Mouse (Mus musculus): ENCODE data around the gene Cdr2. TPM values are rescaled to one million over a fixed set of nuclear protein-coding genes. Genes with fewer than 3 reads are reported as not detected.
"Not testable (repeated sequence)": the region's sequence is repeated elsewhere in the genome, so short reads cannot be mapped to it uniquely, and the experiment has no call there.

Cdr2 gene
- 28.9 and 36.2 TPM in 2 replicates for polyA plus RNA-seq (2012; rRNA removed)
- polyA plus RNA-seq (2014; fragmentation: Nextera tagmentation; extraction: Ambion mirVana): 17.0 and 19.4 TPM in 2 replicates

DNA sequence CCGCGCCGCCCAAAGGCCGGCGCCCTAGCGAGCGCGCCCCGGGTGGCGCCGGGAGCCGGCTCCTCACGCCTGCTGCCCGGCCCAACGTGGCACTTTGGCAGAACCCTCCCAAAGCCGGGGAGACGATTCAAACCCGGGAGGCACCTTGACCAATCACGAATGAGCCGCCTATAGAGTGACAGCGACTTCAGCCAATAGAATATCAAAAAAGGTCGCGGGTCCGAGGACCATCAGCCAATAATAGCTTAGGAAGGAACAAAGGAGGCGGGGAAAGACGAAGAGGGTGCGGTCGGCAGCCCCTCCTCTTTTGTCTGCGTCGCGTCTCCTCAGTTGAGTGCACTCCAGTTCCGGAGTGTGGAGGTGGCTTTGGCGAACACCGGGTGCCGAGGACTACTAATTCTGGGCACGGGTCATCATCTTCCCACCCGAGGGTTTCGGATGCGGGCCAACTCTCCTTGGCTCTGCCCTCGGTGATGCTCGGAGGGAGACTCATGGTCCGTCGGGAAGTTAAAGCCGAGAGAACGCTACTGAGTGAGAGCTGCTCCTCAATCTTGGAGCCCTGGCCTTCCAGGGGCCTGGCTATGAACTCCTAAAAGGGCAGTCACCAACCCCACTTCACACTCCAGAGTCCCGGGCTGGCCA lies at the start of gene Cdr2, which contains the start of gene Mfsd13b:
TSS of gene Cdr2 (minus strand) at position 113 of the 642 bp plus-strand sequence.
TSS of gene Mfsd13b (plus strand) at position 310 of the 642 bp plus-strand sequence.
- Histone ChIP-seq H3K27me3 (ENCODE audit: control insufficient read depth, insufficient read depth, low read length) (no peaks in the 10 kb centered on the region), H3K4me1 (ENCODE audit: control insufficient read depth, insufficient read depth, low read length) (peaks cover 16% of the 10 kb centered on the region), H3K27ac (replicated peaks; ENCODE audit: low read depth, low read length) (peak within 1 kb of the TSS; percentile 76), H3K4me2 (replicated peaks; ENCODE audit: low read depth, low read length, severe bottlenecking) (peak within 1 kb of the TSS; percentile 66), H3K9me3 (ENCODE audit: control insufficient read depth, low read length) (no peaks in the 10 kb centered on the region), H3K36me3 (ENCODE audit: control insufficient read depth, insufficient read depth, low read length) (no peaks in the 10 kb centered on the region), H3K9ac (ENCODE audit: low read depth, low read length, severe bottlenecking) (peak within 1 kb of the TSS; percentile 85), H3K4me3 (replicated peaks; ENCODE audit: low read length) (peak within 1 kb of the TSS; percentile 90)
- under 1% methylated on average over 41 of the region's 46 CpGs for WGBS
- DNase-seq (ENCODE audit: low spot score) (peak; percentile 97), ATAC-seq (ENCODE audit: low FRiP score, low read depth) (peak; percentile 98)
- TF ChIP-seq POLR2A (IDR thresholded peaks at IDR 0.05; ENCODE audit: borderline replicate concordance, extremely low read depth, insufficient read depth, insufficient read length): peak; percentile 84; the same call in 1 of the 2 replicates

GRCm38 (mm10) chr7:121029947-121030346 lies 47.8 kb upstream of the Cdr2 start:
- not testable (repeated sequence) for H3K27ac ChIP-seq (replicated peaks; ENCODE audit: low read depth, low read length); H3K27me3 ChIP-seq (ENCODE audit: control insufficient read depth, insufficient read depth, low read length); DNase-seq (ENCODE audit: low spot score); H3K36me3 ChIP-seq (ENCODE audit: control insufficient read depth, insufficient read depth, low read length); ATAC-seq (ENCODE audit: low FRiP score, low read depth); H3K4me1 ChIP-seq (ENCODE audit: control insufficient read depth, insufficient read depth, low read length); H3K4me2 ChIP-seq (replicated peaks; ENCODE audit: low read depth, low read length, severe bottlenecking); H3K4me3 ChIP-seq (replicated peaks; ENCODE audit: low read length); H3K9ac ChIP-seq (ENCODE audit: low read depth, low read length, severe bottlenecking); H3K9me3 ChIP-seq (ENCODE audit: control insufficient read depth, low read length)

DNA sequence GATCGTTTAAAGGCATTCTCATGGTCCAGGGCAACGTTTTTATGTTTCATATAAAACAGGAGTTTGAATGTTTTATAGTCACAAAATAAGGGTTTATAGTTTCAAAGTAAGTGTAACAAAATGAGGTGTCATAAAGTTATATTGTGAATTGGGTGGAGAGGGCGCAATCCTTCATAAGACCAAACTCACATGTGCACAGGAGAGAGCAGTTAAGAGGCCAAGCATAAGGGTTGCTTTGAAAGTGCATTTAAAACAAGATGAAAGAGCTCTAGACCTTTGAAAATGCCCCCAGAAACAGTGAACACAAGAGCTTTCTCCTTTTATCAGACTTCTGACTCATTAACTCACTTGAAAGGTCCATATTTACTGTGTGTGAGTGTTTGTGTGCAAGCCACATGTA lies 44.2 kb upstream of the Cdr2 start:
- Histone ChIP-seq H3K4me1 (ENCODE audit: control insufficient read depth, insufficient read depth, low read length) (peaks cover 6% of the 10 kb centered on the region), H3K4me3 (replicated peaks; ENCODE audit: low read length) (no peak overlapping the region), H3K9me3 (ENCODE audit: control insufficient read depth, low read length) (no peaks in the 10 kb centered on the region), H3K4me2 (replicated peaks; ENCODE audit: low read depth, low read length, severe bottlenecking) (no peak overlapping the region), H3K27me3 (ENCODE audit: control insufficient read depth, insufficient read depth, low read length) (no peaks in the 10 kb centered on the region), H3K9ac (ENCODE audit: low read depth, low read length, severe bottlenecking) (no peak overlapping the region), H3K36me3 (ENCODE audit: control insufficient read depth, insufficient read depth, low read length) (no peaks in the 10 kb centered on the region), H3K27ac (replicated peaks; ENCODE audit: low read depth, low read length) (no peak overlapping the region)
- 28% methylated on average over 3 of the region's 3 CpGs for WGBS
- ATAC-seq (ENCODE audit: low FRiP score, low read depth) (no peak), DNase-seq (ENCODE audit: low spot score) (no peak)
- TF ChIP-seq POLR2A (IDR thresholded peaks at IDR 0.05; ENCODE audit: borderline replicate concordance, extremely low read depth, insufficient read depth, insufficient read length): no peak

DNA sequence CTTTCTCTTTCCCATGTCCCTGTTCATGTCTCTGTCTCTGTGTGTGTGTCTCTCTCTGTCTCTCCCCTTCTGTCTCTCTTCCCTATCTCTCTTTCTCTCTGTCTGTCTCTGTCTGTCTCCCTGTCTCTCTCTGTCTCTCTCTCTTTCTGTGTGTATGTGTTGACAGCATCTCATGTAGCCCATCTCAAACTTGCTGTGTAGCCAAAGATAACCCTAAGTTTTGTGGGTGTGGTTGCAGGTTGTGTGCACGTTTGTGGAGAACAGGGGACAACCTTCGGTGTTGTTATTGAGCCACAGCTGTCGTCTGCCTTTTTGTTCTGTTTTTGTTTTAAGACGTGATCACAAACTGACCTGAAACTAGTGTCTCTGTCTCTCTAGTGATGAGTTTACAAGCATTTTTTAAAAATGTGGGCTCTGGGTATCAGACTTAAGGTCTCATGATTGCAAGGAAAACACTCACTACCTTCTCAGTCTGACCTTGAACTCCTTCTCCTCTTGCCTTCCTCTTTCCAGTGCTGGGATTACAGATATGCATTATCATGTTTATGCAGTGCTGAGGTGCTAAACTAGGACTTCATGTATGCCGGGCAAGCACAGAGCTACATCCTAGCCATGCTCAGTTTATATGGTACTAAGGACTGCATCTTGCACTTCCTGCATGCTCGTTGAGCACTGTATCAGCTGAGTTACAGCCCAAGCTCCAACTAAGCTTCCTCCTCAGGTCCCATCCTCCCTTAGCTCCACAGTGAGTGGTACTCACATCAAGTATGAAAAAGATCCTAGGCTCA lies 43.3 kb upstream of the Cdr2 start:
- 55% methylated on average over 6 of the region's 6 CpGs for WGBS
- Histone ChIP-seq H3K4me3 (replicated peaks; ENCODE audit: low read length) (no peak overlapping the region), H3K36me3 (ENCODE audit: control insufficient read depth, insufficient read depth, low read length) (no peaks in the 10 kb centered on the region), H3K27me3 (ENCODE audit: control insufficient read depth, insufficient read depth, low read length) (no peaks in the 10 kb centered on the region), H3K27ac (replicated peaks; ENCODE audit: low read depth, low read length) (no peak overlapping the region), H3K4me2 (replicated peaks; ENCODE audit: low read depth, low read length, severe bottlenecking) (no peak overlapping the region), H3K4me1 (ENCODE audit: control insufficient read depth, insufficient read depth, low read length) (peaks cover 8% of the 10 kb centered on the region), H3K9ac (ENCODE audit: low read depth, low read length, severe bottlenecking) (no peak overlapping the region), H3K9me3 (ENCODE audit: control insufficient read depth, low read length) (no peaks in the 10 kb centered on the region)
- TF ChIP-seq POLR2A (IDR thresholded peaks at IDR 0.05; ENCODE audit: borderline replicate concordance, extremely low read depth, insufficient read depth, insufficient read length): no peak
- ATAC-seq (ENCODE audit: low FRiP score, low read depth) (no peak), DNase-seq (ENCODE audit: low spot score) (no peak)

DNA sequence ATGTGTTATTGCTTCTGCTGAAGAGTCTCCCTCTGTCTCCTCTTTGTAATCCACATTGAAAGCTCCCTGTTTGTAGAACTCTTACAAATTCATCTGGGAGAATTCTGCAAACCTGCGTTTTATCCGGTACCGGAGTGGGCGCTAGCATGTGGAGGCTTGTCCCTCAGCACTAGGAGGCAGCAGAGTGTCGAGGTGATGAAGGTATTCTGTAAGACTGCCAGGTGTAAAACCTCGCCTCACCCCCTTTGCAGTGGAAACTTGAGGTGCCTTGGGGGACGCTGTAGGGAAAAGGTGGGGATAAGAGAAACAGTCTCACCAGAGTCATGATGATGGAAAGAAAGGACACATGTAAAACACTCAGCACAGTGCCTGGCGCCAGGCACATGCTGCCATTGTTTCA lies 38.2 kb upstream of the Cdr2 start:
- no peak for TF ChIP-seq POLR2A (IDR thresholded peaks at IDR 0.05; ENCODE audit: borderline replicate concordance, extremely low read depth, insufficient read depth, insufficient read length)
- no peak for DNase-seq (ENCODE audit: low spot score)
- Histone ChIP-seq H3K9me3 (ENCODE audit: control insufficient read depth, low read length) (no peaks in the 10 kb centered on the region), H3K9ac (ENCODE audit: low read depth, low read length, severe bottlenecking) (no peak overlapping the region), H3K4me1 (ENCODE audit: control insufficient read depth, insufficient read depth, low read length) (0 out of 2 replicates have a peak, but pooled peaks cover 3% of the 10 kb centered on the region), H3K4me2 (replicated peaks; ENCODE audit: low read depth, low read length, severe bottlenecking) (no peak overlapping the region), H3K36me3 (ENCODE audit: control insufficient read depth, insufficient read depth, low read length) (no peaks in the 10 kb centered on the region), H3K27ac (replicated peaks; ENCODE audit: low read depth, low read length) (no peak overlapping the region), H3K27me3 (ENCODE audit: control insufficient read depth, insufficient read depth, low read length) (no peaks in the 10 kb centered on the region), H3K4me3 (replicated peaks; ENCODE audit: low read length) (no peak overlapping the region)
- ATAC-seq (ENCODE audit: low FRiP score, low read depth): no peak
- 37% methylated on average over 8 of the region's 8 CpGs for WGBS

All from limb, embryonic 14.5 days (tissue).